ENCODE assay signal across 14 mouse cellular contexts in genomic region chr7:34597986-34598385, GRCm38 (mm10). TPM values are rescaled to one million over a fixed set of nuclear protein-coding genes. Genes with fewer than 3 reads are reported as not detected.
"Had no signal": no experiment of that assay in that cellular context is flagged by ENCODE, and none has a peak within 500 bp of the region (broad histone marks: within the 10 kb centered on the region; RNA-seq: fewer than 3 reads in every experiment).

No protein-coding gene starts in this region.

- H3K4me1 ChIP-seq: liver, embryonic 13.5 days had no signal

- DNase-seq: kidney, adult 9 months; kidney, postnatal 36 days; left cerebral cortex, postnatal 4 days; liver; liver, embryonic 13.5 days; liver, postnatal 0 days; midbrain, embryonic 14.5 days; thymus, postnatal 4 days had no signal

- H3K4me3 ChIP-seq: liver, embryonic 13.5 days; lung, embryonic 15.5 days; myocyte; neural tube, embryonic 12.5 days had no signal

- H3K4me2 ChIP-seq: liver, embryonic 13.5 days; lung, embryonic 15.5 days; neural tube, embryonic 12.5 days had no signal

- H3K36me3 ChIP-seq: liver, embryonic 13.5 days; lung, embryonic 15.5 days; neural tube, embryonic 12.5 days had no signal

- H3K27me3 ChIP-seq: liver, embryonic 13.5 days; lung, embryonic 15.5 days; neural tube, embryonic 12.5 days had no signal

- ATAC-seq: liver, postnatal 0 days had no signal

- H3K9ac ChIP-seq: liver, embryonic 13.5 days; liver, postnatal 0 days; lung, embryonic 15.5 days; neural tube, embryonic 12.5 days had no signal

- H3K27ac ChIP-seq: liver, embryonic 13.5 days; lung, embryonic 15.5 days; neural tube, embryonic 12.5 days; stomach, postnatal 0 days had no signal

- H3K9me3 ChIP-seq: liver, embryonic 13.5 days; lung, embryonic 15.5 days; neural tube, embryonic 12.5 days had no signal

RNA-seq across cellular contexts. Expression of gene Kctd15, which starts 58.5 kb away (rescaled TPM):
- total RNA-seq: megakaryocyte-erythroid progenitor cell, adult 5-6 weeks; neutrophil, adult 5-6 weeks had no signal
